Mouse (Mus musculus): ENCODE results near the gene Sf3b3.

GRCm38 (mm10) chr8:110895254-110895653, 48.7 kb upstream of the Sf3b3 start:
- no peak for TF ChIP-seq POLR2A (IDR thresholded peaks at IDR 0.05; ENCODE audit: borderline replicate concordance, extremely low read depth, insufficient read depth, insufficient read length, poor library complexity, severe bottlenecking)
- no peak for TF ChIP-seq CTCF (IDR thresholded peaks at IDR 0.05; ENCODE audit: borderline replicate concordance, extremely low read depth, insufficient read depth, insufficient read length)
